Mouse (Mus musculus) mouse trophoblast stem cell (cell line): ENCODE measurements around the gene Fam131b.

ENCODE experiments used
- in situ Hi-C, 2 experiments: fragments of 300-500 bp; cut with MseI, MboI; formaldehyde crosslinking; loops; 2 replicates in 1 of 2; 3 replicates in 1 of 2; pipeline ENCODE4 v1.15.1; 2025

Fam131b gene

GRCm38 (mm10) chr6:42324482-42325267 is at the start of gene Fam131b:
TSS of gene Fam131b (minus strand) at chr6:42324643.
- in situ Hi-C loops = loop anchor here in 1 of 2 experiments (10.0 kb wide), 1 partner anchor 100 kb away; no protein-coding TSS in a partner anchor

- in situ Hi-C loops = no loop called here
Measured at GRCm38 (mm10) chr6:42373669-42374430, 49.4 kb upstream of the Fam131b start.

- in situ Hi-C loops = no loop called here
Measured at GRCm38 (mm10) chr6:42372816-42373547, 48.5 kb upstream of the Fam131b start, which contains the start of gene Epha1. TSS of gene Epha1 (minus strand) at chr6:42373268.

GRCm38 (mm10) chr6:42372421-42372815 is 48.0 kb upstream of the Fam131b start:
- in situ Hi-C loops = no loop called here

GRCm38 (mm10) chr6:42372001-42372400 is 47.6 kb upstream of the Fam131b start:
- in situ Hi-C loops = no loop called here

- in situ Hi-C loops = no loop called here
Measured at GRCm38 (mm10) chr6:42370630-42371363, 46.4 kb upstream of the Fam131b start.

GRCm38 (mm10) chr6:42369870-42370269 is 45.4 kb upstream of the Fam131b start:
- in situ Hi-C loops = no loop called here

GRCm38 (mm10) chr6:42365215-42365614 is 40.8 kb upstream of the Fam131b start:
- in situ Hi-C loops = no loop called here

GRCm38 (mm10) chr6:42364607-42365006 is 40.2 kb upstream of the Fam131b start:
- in situ Hi-C loops = no loop called here

GRCm38 (mm10) chr6:42364066-42364465 is 39.6 kb upstream of the Fam131b start:
- in situ Hi-C loops = no loop called here

- in situ Hi-C loops = no loop called here
Measured at GRCm38 (mm10) chr6:42362974-42363373, 38.5 kb upstream of the Fam131b start.

GRCm38 (mm10) chr6:42362497-42362896 is 38.1 kb upstream of the Fam131b start:
- in situ Hi-C loops = no loop called here

GRCm38 (mm10) chr6:42362074-42362473 is 37.6 kb upstream of the Fam131b start:
- in situ Hi-C loops = no loop called here

GRCm38 (mm10) chr6:42361041-42361895 is 36.8 kb upstream of the Fam131b start:
- in situ Hi-C loops = no loop called here

- in situ Hi-C loops = no loop called here
Measured at GRCm38 (mm10) chr6:42360231-42360840, 35.9 kb upstream of the Fam131b start.

GRCm38 (mm10) chr6:42359364-42360147 is 35.1 kb upstream of the Fam131b start:
- in situ Hi-C loops = no loop called here

- in situ Hi-C loops = no loop called here
Measured at GRCm38 (mm10) chr6:42358901-42359300, 34.5 kb upstream of the Fam131b start.

- in situ Hi-C loops = no loop called here
Measured at GRCm38 (mm10) chr6:42357901-42358300, 33.5 kb upstream of the Fam131b start.

GRCm38 (mm10) chr6:42356913-42357312 is 32.5 kb upstream of the Fam131b start:
- in situ Hi-C loops = no loop called here
